Mouse (Mus musculus) CH12.LX (cell line): Measurements from ENCODE around the gene Gm4305. TPM values are rescaled to one million over a fixed set of nuclear protein-coding genes. Genes with fewer than 3 reads are reported as not detected.
"Not testable (repeated sequence)": the region's sequence is repeated elsewhere in the genome, so short reads cannot be mapped to it uniquely, and the experiment has no call there.

Experiments used
- DNase-seq: peaks from one replicate; pipeline ENCODE4 v3.0.0-alpha.2; 2013; ENCODE audit errors: extremely low read depth
- H3K27ac ChIP-seq: 2 replicates; pipeline ENCODE4 v1.5.1; 2012; ENCODE audit warnings: low read depth, mild to moderate bottlenecking, control low read depth, moderate library complexity; ENCODE audit not compliant: insufficient read depth
- H3K27me3 ChIP-seq: replicated peaks from 2 replicates; pipeline ENCODE3; 2012; ENCODE audit warnings: inconsistent platforms
- H3K36me3 ChIP-seq, 2 experiments: replicated peaks in 1 of 2; 2 replicates each; pipeline versions ENCODE3 to v1.6.1; 2012; ENCODE audit warnings: inconsistent platforms in 1 of 2, low read length in 1 of 2, mild to moderate bottlenecking in 1 of 2, mixed read lengths in 1 of 2, moderate library complexity in 1 of 2; ENCODE audit not compliant: control insufficient read depth in 1 of 2, insufficient read depth in 1 of 2
- H3K4me1 ChIP-seq, 2 experiments: 2 replicates each; pipeline ENCODE4 v1.6.1; 2012; ENCODE audit warnings: inconsistent platforms in 1 of 2, moderate library complexity in 1 of 2; ENCODE audit not compliant: insufficient read depth in 2 of 2, control insufficient read depth in 1 of 2
- H3K4me2 ChIP-seq: 2 replicates; pipeline ENCODE4 v1.6.1; 2012; ENCODE audit warnings: low read depth, mild to moderate bottlenecking, control low read depth; ENCODE audit not compliant: poor library complexity, insufficient read depth, severe bottlenecking
- H3K4me3 ChIP-seq, 3 experiments: fragments of 150-350 bp in 1 of 3; sonication (generic) in 1 of 3; replicated peaks in 1 of 3; 2 replicates each; pipeline versions ENCODE3 to v1.5.1; 2011 to 2012; ENCODE audit warnings: low read depth in 2 of 3, low read length in 2 of 3, mild to moderate bottlenecking in 2 of 3, moderate library complexity in 2 of 3, control low read depth in 1 of 3, improper control_type of control experiment in 1 of 3, inconsistent platforms in 1 of 3, mixed read lengths in 1 of 3; ENCODE audit not compliant: poor library complexity in 1 of 3
- H3K79me2 ChIP-seq: replicated peaks from 2 replicates; pipeline ENCODE4 v1.6.1; 2012; ENCODE audit warnings: mild to moderate bottlenecking, moderate library complexity; ENCODE audit not compliant: control insufficient read depth, poor library complexity, insufficient read depth, severe bottlenecking; ENCODE audit errors: extremely low read depth
- H3K9ac ChIP-seq: 2 replicates; pipeline ENCODE4 v1.6.1; 2012; ENCODE audit warnings: low read depth, mild to moderate bottlenecking, control low read depth, moderate library complexity; ENCODE audit not compliant: insufficient read depth
- H3K9me3 ChIP-seq: replicated peaks from 2 replicates; pipeline ENCODE3; 2012; ENCODE audit warnings: low read length, inconsistent platforms, mixed read lengths
- dilution Hi-C: fragments of 300-500 bp; cut with MboI; formaldehyde crosslinking; loops from 2 replicates; pipeline ENCODE4 v1.14.3; 2020; ENCODE audit warnings: low sequenced_read_pairs; ENCODE audit not compliant: extremely low pct_unique_long_range_greater_than_20kb, extremely low pct_ligation_motif_present
- in situ Hi-C: fragments of 300-500 bp; cut with MboI; formaldehyde crosslinking; loops from 3 replicates; pipeline ENCODE4 v1.14.3; 2019; ENCODE audit warnings: low sequenced_read_pairs, low pct_ligation_motif_present, low pct_unique_long_range_greater_than_20kb, mixed read lengths
- polyA plus RNA-seq: library from polyadenylated mRNA; unstranded; fragments of >175 nt; gene quantifications from 2 replicates; pipeline ENCODE4 v1.2.1, GENCODE M21; 2012; ENCODE audit warnings: low read depth; ENCODE audit not compliant: insufficient read length
- total RNA-seq, 2 experiments: library from RNA; depleted of rRNA; stranded (reverse); fragments of 300-350 nt in 1 of 2; fragments of >200 nt in 1 of 2; gene quantifications; 2 replicates each; pipeline ENCODE4 v1.2.3; 2012 to 2014

Gene Gm4305
- total and polyA plus RNA-seq, 3 experiments: not detected

DNA sequence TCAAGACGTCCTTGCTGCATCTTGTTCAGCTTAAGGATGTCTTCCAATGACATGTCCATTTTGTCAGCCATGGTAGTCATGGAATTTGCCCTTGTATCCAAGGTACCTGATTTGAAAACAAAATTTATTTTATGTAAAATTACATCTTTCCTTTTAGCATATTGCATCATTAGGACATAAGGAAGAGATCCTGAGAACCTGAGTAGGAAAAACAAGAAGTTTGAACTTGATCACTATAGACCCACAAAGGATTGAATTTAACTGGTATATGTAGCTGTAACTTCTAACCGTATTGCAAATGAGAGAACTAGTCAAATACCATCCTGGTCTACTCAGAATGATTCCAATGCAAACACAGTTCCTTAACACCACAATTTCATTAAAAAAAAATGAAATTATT lies 31.6 kb downstream of the Gm4305 start, which contains the start of gene Gm4312:
Gene Gm4312, minus strand, starts transcription at position 101 of the 400 bp plus-strand sequence.
- H3K4me2 ChIP-seq, H3K4me3 ChIP-seq, in situ Hi-C loops, H3K9me3 ChIP-seq, H3K4me1 ChIP-seq, H3K9ac ChIP-seq, DNase-seq, H3K27me3 ChIP-seq, H3K79me2 ChIP-seq, H3K36me3 ChIP-seq, H3K27ac ChIP-seq, dilution Hi-C loops: not testable (repeated sequence)

Other genes starting within 250 kb of the Gm4305 start
- gene Gm4301, start 15.4 kb upstream of the Gm4305 start, total RNA-seq (2012; rRNA removed): not detected in 2 replicates
- gene Gm4301, start 15.4 kb upstream of the Gm4305 start, total RNA-seq (2014; rRNA removed): not detected in 2 replicates
- not detected in 2 replicates for gene Gm4301, start 15.4 kb upstream of the Gm4305 start, polyA plus RNA-seq
- gene Gm4302, start 10.3 kb upstream of the Gm4305 start, total RNA-seq (2012; rRNA removed): not detected in 2 replicates
- gene Gm4302, start 10.3 kb upstream of the Gm4305 start, total RNA-seq (2014; rRNA removed): not detected in 2 replicates
- gene Gm4302, start 10.3 kb upstream of the Gm4305 start, polyA plus RNA-seq: not detected in 2 replicates
- not detected in 2 replicates for gene Gm4303, start 5.1 kb upstream of the Gm4305 start, total RNA-seq (2012; rRNA removed)
- gene Gm4303, start 5.1 kb upstream of the Gm4305 start, total RNA-seq (2014; rRNA removed): not detected in 2 replicates
- gene Gm4303, start 5.1 kb upstream of the Gm4305 start, polyA plus RNA-seq: not detected in 2 replicates
- gene Gm4307, start 10.2 kb downstream of the Gm4305 start, total RNA-seq (2012; rRNA removed): not detected in 2 replicates
- not detected in 2 replicates for gene Gm4307, start 10.2 kb downstream of the Gm4305 start, total RNA-seq (2014; rRNA removed)
- not detected in 2 replicates for gene Gm4307, start 10.2 kb downstream of the Gm4305 start, polyA plus RNA-seq
- not detected in 2 replicates for gene Gm4312, start 31.5 kb downstream of the Gm4305 start, total RNA-seq (2012; rRNA removed)
- gene Gm4312, start 31.5 kb downstream of the Gm4305 start, total RNA-seq (2014; rRNA removed): not detected in 2 replicates
- not detected in 2 replicates for gene Gm4312, start 31.5 kb downstream of the Gm4305 start, polyA plus RNA-seq
- gene Tmtc3, start 136.3 kb downstream of the Gm4305 start, total RNA-seq (2012; rRNA removed): not detected in 2 replicates
- not detected in 2 replicates for gene Tmtc3, start 136.3 kb downstream of the Gm4305 start, total RNA-seq (2014; rRNA removed)
- gene Tmtc3, start 136.3 kb downstream of the Gm4305 start, polyA plus RNA-seq: not detected in 2 replicates
- 0.30 and 0.67 TPM in 2 replicates for gene Cep290, start 136.5 kb downstream of the Gm4305 start, total RNA-seq (2012; rRNA removed)
- not detected in 2 replicates for gene Cep290, start 136.5 kb downstream of the Gm4305 start, total RNA-seq (2014; rRNA removed)
- not detected in 2 replicates for gene Cep290, start 136.5 kb downstream of the Gm4305 start, polyA plus RNA-seq
- not detected in 2 replicates for gene 4930430F08Rik, start 239.3 kb downstream of the Gm4305 start, total RNA-seq (2012; rRNA removed)
- gene 4930430F08Rik, start 239.3 kb downstream of the Gm4305 start, total RNA-seq (2014; rRNA removed): not detected in 2 replicates
- gene 4930430F08Rik, start 239.3 kb downstream of the Gm4305 start, polyA plus RNA-seq: not detected in 2 replicates
- not detected in 2 replicates for gene 1700017N19Rik, start 239.4 kb downstream of the Gm4305 start, total RNA-seq (2012; rRNA removed)
- not detected in 2 replicates for gene 1700017N19Rik, start 239.4 kb downstream of the Gm4305 start, total RNA-seq (2014; rRNA removed)
- gene 1700017N19Rik, start 239.4 kb downstream of the Gm4305 start, polyA plus RNA-seq: not detected in 2 replicates